Mouse (Mus musculus) myocyte (in vitro differentiated cells): ENCODE measurements around the gene Fgd3. TPM values are rescaled to one million over a fixed set of nuclear protein-coding genes. Genes with fewer than 3 reads are reported as not detected.
A peak's percentile ranks its signal among the peaks of the same experiment; 100 is the strongest.

ENCODE experiments used
- H3K27me3 ChIP-seq: one replicate; pipeline ENCODE4 v1.6.1; 2011; ENCODE audit not compliant: control insufficient read depth, insufficient read depth, insufficient read length
- H3K36me3 ChIP-seq: one replicate; pipeline ENCODE4 v1.6.1; 2011; ENCODE audit not compliant: control insufficient read depth, insufficient read depth
- H3K4me2 ChIP-seq: one replicate; pipeline ENCODE4 v1.6.1; 2011; ENCODE audit warnings: low read depth, control low read depth
- H3K4me3 ChIP-seq: one replicate; pipeline ENCODE4 v1.5.1; 2011; ENCODE audit warnings: mild to moderate bottlenecking, control low read depth, moderate library complexity
- H3K79me2 ChIP-seq: one replicate; pipeline ENCODE4 v1.6.1; 2011; ENCODE audit not compliant: control insufficient read depth, insufficient read depth
- H3ac ChIP-seq: one replicate; pipeline ENCODE4 v1.6.1; 2011; ENCODE audit not compliant: control insufficient read depth, insufficient read length
- CEBPB ChIP-seq: IDR thresholded peaks from 2 replicates; pipeline ENCODE4 v1.6.1; 2011; ENCODE audit warnings: mild to moderate bottlenecking, moderate library complexity; ENCODE audit not compliant: poor library complexity, insufficient read depth, severe bottlenecking
- E2F4 ChIP-seq: IDR thresholded peaks from one replicate; pipeline ENCODE4 v1.6.1; 2011; ENCODE audit warnings: mild to moderate bottlenecking, control low read depth, moderate library complexity; ENCODE audit not compliant: insufficient read depth
- MAX ChIP-seq: IDR thresholded peaks from one replicate; pipeline ENCODE4 v1.6.1; 2011; ENCODE audit warnings: low read depth, mild to moderate bottlenecking, control low read depth
- MYOD1 ChIP-seq, 3 experiments: IDR thresholded peaks; one replicate each; pipeline ENCODE4 v1.6.1; 2011; ENCODE audit warnings: control low read depth in 2 of 3, low read depth in 2 of 3, mild to moderate bottlenecking in 2 of 3, moderate library complexity in 1 of 3; ENCODE audit not compliant: insufficient read length in 2 of 3, control insufficient read depth in 1 of 3
- MYOG ChIP-seq, 3 experiments: IDR thresholded peaks; one replicate each; pipeline ENCODE4 v1.6.1; 2011; ENCODE audit warnings: control low read depth in 2 of 3, low read depth in 2 of 3, mild to moderate bottlenecking in 2 of 3; ENCODE audit not compliant: insufficient read length in 2 of 3, control insufficient read depth in 1 of 3, insufficient read depth in 1 of 3
- POLR2A ChIP-seq: IDR thresholded peaks from one replicate; pipeline ENCODE4 v1.6.1; 2011; ENCODE audit warnings: low read depth, mild to moderate bottlenecking, control low read depth, moderate library complexity; ENCODE audit not compliant: insufficient read length
- POLR2AphosphoS2 ChIP-seq: IDR thresholded peaks from one replicate; pipeline ENCODE4 v1.6.1; 2011; ENCODE audit warnings: low read depth, control low read depth; ENCODE audit not compliant: insufficient read length
- REST ChIP-seq: IDR thresholded peaks from one replicate; pipeline ENCODE4 v1.6.1; 2011; ENCODE audit warnings: mild to moderate bottlenecking, control low read depth, moderate library complexity; ENCODE audit not compliant: insufficient read depth, insufficient read length
- SRF ChIP-seq: IDR thresholded peaks from one replicate; pipeline ENCODE4 v1.6.1; 2011; ENCODE audit warnings: low read depth; ENCODE audit not compliant: control insufficient read depth, insufficient read length
- TCF12 ChIP-seq: IDR thresholded peaks from one replicate; pipeline ENCODE4 v1.6.1; 2011; ENCODE audit warnings: mild to moderate bottlenecking, control low read depth; ENCODE audit not compliant: poor library complexity, insufficient read depth, severe bottlenecking
- TCF3 ChIP-seq: IDR thresholded peaks from one replicate; pipeline ENCODE4 v1.6.1; 2011; ENCODE audit warnings: low read depth, control low read depth; ENCODE audit not compliant: insufficient read length
- USF1 ChIP-seq: IDR thresholded peaks from one replicate; pipeline ENCODE4 v1.6.1; 2011; ENCODE audit warnings: low read depth, mild to moderate bottlenecking, control low read depth, moderate library complexity
- polyA plus RNA-seq: library from polyadenylated mRNA; unstranded; fragments of >200 nt; fragmentation: generic; extraction: Trizol; gene quantifications from one replicate; pipeline ENCODE4 v1.2.1, GENCODE M21; 2012; ENCODE audit warnings: missing spikeins

Fgd3 gene
- polyA plus RNA-seq, 1 experiment = 15.5 TPM

- Histone ChIP-seq H3K4me2 (peak overlapping the region; percentile 67), H3K27me3 (no peaks in the 10 kb centered on the region), H3K4me3 (no peak overlapping the region), H3K36me3 (no peaks in the 10 kb centered on the region), H3ac (no peak overlapping the region), H3K79me2 (peaks cover 88% of the 10 kb centered on the region)
- TF ChIP-seq TCF12 (peak; percentile 94), CEBPB (no peak), TCF3 (peak; percentile 96), POLR2A (no peak), MYOD1 (IDR thresholded peaks at IDR 0.05; ENCODE audit: control insufficient read depth in 1 of 3, insufficient read length in 2 of 3, low read depth in 2 of 3) (peak in 2 of 3 experiments; percentile 97 to 98), MAX (no peak), E2F4 (no peak), POLR2AphosphoS2 (no peak), SRF (peak; percentile 68), MYOG (IDR thresholded peaks at IDR 0.05; ENCODE audit: control insufficient read depth in 1 of 3, insufficient read depth in 1 of 3, insufficient read length in 2 of 3, low read depth in 2 of 3) (peak; percentile 88 to 100 (median 99)), USF1 (peak; percentile 59), REST (no peak)
Measured at GRCm38 (mm10) chr13:49362364-49362763, 42.3 kb upstream of the Fgd3 start.

- Histone ChIP-seq H3K79me2 (peaks cover 87% of the 10 kb centered on the region), H3K4me3 (no peak overlapping the region), H3K4me2 (peak overlapping the region; percentile 67), H3K36me3 (no peaks in the 10 kb centered on the region), H3ac (no peak overlapping the region), H3K27me3 (no peaks in the 10 kb centered on the region)
- TF ChIP-seq SRF (no peak), TCF3 (no peak), MYOD1 (IDR thresholded peaks at IDR 0.05; ENCODE audit: control insufficient read depth in 1 of 3, insufficient read length in 2 of 3, low read depth in 2 of 3) (peak; percentile 32 to 63 (median 62)), POLR2A (peak; percentile 35), MYOG (IDR thresholded peaks at IDR 0.05; ENCODE audit: control insufficient read depth in 1 of 3, insufficient read depth in 1 of 3, insufficient read length in 2 of 3, low read depth in 2 of 3) (peak in 2 of 3 experiments; percentile 39 to 83), MAX (no peak), CEBPB (peak; percentile 70; the same call in 1 of the 2 replicates), TCF12 (no peak)
Measured at GRCm38 (mm10) chr13:49360906-49361406, 40.8 kb upstream of the Fgd3 start.

- peaks cover 87% of the 10 kb centered on the region for H3K79me2 ChIP-seq
- TF ChIP-seq CEBPB = no peak
- no peak for TF ChIP-seq REST
- TF ChIP-seq MYOG (IDR thresholded peaks at IDR 0.05; ENCODE audit: control insufficient read depth in 1 of 3, insufficient read depth in 1 of 3, insufficient read length in 2 of 3, low read depth in 2 of 3) = no peak
- TF ChIP-seq POLR2A = no peak
- no peak overlapping the region for H3ac ChIP-seq
- no peak overlapping the region for H3K4me3 ChIP-seq
- H3K27me3 ChIP-seq = no peaks in the 10 kb centered on the region
- H3K36me3 ChIP-seq = no peaks in the 10 kb centered on the region
- peak overlapping the region; percentile 74 for H3K4me2 ChIP-seq
Measured at GRCm38 (mm10) chr13:49358184-49358583, 38.1 kb upstream of the Fgd3 start.

- Histone ChIP-seq H3ac (no peak overlapping the region), H3K79me2 (peaks cover 85% of the 10 kb centered on the region), H3K27me3 (no peaks in the 10 kb centered on the region), H3K36me3 (no peaks in the 10 kb centered on the region), H3K4me2 (peak overlapping the region; percentile 74), H3K4me3 (no peak overlapping the region)
- TF ChIP-seq POLR2A = peak; percentile 49
- TF ChIP-seq E2F4 = no peak
- peak in 2 of 3 experiments; percentile 14 to 74 for TF ChIP-seq MYOG (IDR thresholded peaks at IDR 0.05; ENCODE audit: control insufficient read depth in 1 of 3, insufficient read depth in 1 of 3, insufficient read length in 2 of 3, low read depth in 2 of 3)
- peak; percentile 29 for TF ChIP-seq TCF12
- TF ChIP-seq POLR2AphosphoS2 = peak; percentile 53
- peak; percentile 50 for TF ChIP-seq USF1
- peak; percentile 70; the same call in 1 of the 2 replicates for TF ChIP-seq CEBPB
- TF ChIP-seq MYOD1 (IDR thresholded peaks at IDR 0.05; ENCODE audit: control insufficient read depth in 1 of 3, insufficient read length in 2 of 3, low read depth in 2 of 3) = peak in 2 of 3 experiments; percentile 58 to 82
- no peak for TF ChIP-seq TCF3
Measured at GRCm38 (mm10) chr13:49357367-49358026, 37.4 kb upstream of the Fgd3 start.

GRCm38 (mm10) chr13:49356090-49356489 is 36.0 kb upstream of the Fgd3 start:
- Histone ChIP-seq H3ac (no peak overlapping the region), H3K4me3 (no peak overlapping the region), H3K4me2 (peak overlapping the region; percentile 19), H3K36me3 (no peaks in the 10 kb centered on the region), H3K27me3 (no peaks in the 10 kb centered on the region), H3K79me2 (peaks cover 88% of the 10 kb centered on the region)
- TF ChIP-seq MAX (no peak), TCF3 (no peak), POLR2A (no peak), TCF12 (no peak), POLR2AphosphoS2 (no peak), USF1 (no peak), REST (no peak), SRF (no peak), E2F4 (no peak), MYOD1 (IDR thresholded peaks at IDR 0.05; ENCODE audit: control insufficient read depth in 1 of 3, insufficient read length in 2 of 3, low read depth in 2 of 3) (no peak), MYOG (IDR thresholded peaks at IDR 0.05; ENCODE audit: control insufficient read depth in 1 of 3, insufficient read depth in 1 of 3, insufficient read length in 2 of 3, low read depth in 2 of 3) (no peak), CEBPB (no peak)
